Mouse (Mus musculus) brain, embryonic 14.5 days (tissue): ENCODE data around the gene Ppat.

Experiments used
- CTCF ChIP-seq: fragments of 200-500 bp; IDR thresholded peaks from 2 replicates; pipeline ENCODE4 v1.5.1; 2012; ENCODE audit warnings: inconsistent platforms, mild to moderate bottlenecking, moderate library complexity, borderline replicate concordance; ENCODE audit not compliant: insufficient read depth, insufficient read length; ENCODE audit errors: extremely low read depth
- POLR2A ChIP-seq: fragments of 200-500 bp; IDR thresholded peaks from 2 replicates; pipeline ENCODE4 v1.6.1; 2012; ENCODE audit warnings: mild to moderate bottlenecking, inconsistent platforms, borderline replicate concordance; ENCODE audit not compliant: poor library complexity, insufficient read depth, insufficient read length, severe bottlenecking; ENCODE audit errors: extremely low read depth

DNA sequence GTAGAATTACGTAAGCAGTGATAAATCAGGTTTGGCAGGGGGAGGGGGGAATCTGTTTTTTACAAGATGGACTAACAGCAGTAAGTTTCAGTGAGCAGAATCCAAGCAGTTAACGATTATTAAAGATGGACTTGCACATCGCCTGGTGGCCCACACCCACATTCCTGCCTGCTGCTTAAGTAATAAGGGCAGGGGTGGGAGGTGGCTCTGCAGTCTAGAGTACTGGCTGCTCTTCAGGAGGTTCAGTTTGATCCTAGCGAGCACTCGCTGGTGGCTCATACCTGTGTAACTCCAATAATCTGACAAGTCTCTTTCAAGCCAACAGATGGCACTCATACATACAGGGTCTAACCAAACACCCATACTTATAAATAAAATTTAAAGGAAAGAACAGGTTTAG, 8.2 kb upstream of the Ppat start:
- TF ChIP-seq CTCF, result no peak
- no peak for TF ChIP-seq POLR2A
